Mouse (Mus musculus): ENCODE data around the gene Fam155a. TPM values are rescaled to one million over a fixed set of nuclear protein-coding genes. Genes with fewer than 3 reads are reported as not detected.

The Fam155a gene
- polyA plus RNA-seq, 1 experiment from 2014 or later = 30.3 TPM

GRCm38 (mm10) chr8:9335285-9335932 is 435.6 kb downstream of the Fam155a start:
- Histone ChIP-seq H3K9me3 (ENCODE audit: control insufficient read depth, low read length) (no peaks in the 10 kb centered on the region), H3K4me1 (ENCODE audit: control insufficient read depth, insufficient read depth, low read depth, low read length) (peaks cover 13% of the 10 kb centered on the region), H3K9ac (ENCODE audit: low read depth, low read length) (no peak overlapping the region), H3K4me3 (ENCODE audit: low read length) (no peak overlapping the region), H3K4me2 (ENCODE audit: low read length) (no peak overlapping the region), H3K27me3 (replicated peaks; ENCODE audit: control insufficient read depth, insufficient read depth, low read length) (no peaks in the 10 kb centered on the region), H3K36me3 (ENCODE audit: control insufficient read depth, insufficient read depth, low read length) (no peaks in the 10 kb centered on the region), H3K27ac (ENCODE audit: low read depth, low read length) (no peak overlapping the region)
- 55% methylated on average over 10 of the region's 10 CpGs for WGBS
- ATAC-seq = no peak

- peaks cover 13% of the 10 kb centered on the region for H3K4me1 ChIP-seq (ENCODE audit: control insufficient read depth, insufficient read depth, low read depth, low read length)
- no peak overlapping the region for H3K27ac ChIP-seq (ENCODE audit: low read depth, low read length)
- 84% methylated on average over 2 of the region's 2 CpGs for WGBS
- H3K36me3 ChIP-seq (ENCODE audit: control insufficient read depth, insufficient read depth, low read length) = no peaks in the 10 kb centered on the region
- no peak overlapping the region for H3K4me3 ChIP-seq (ENCODE audit: low read length)
- no peaks in the 10 kb centered on the region for H3K27me3 ChIP-seq (replicated peaks; ENCODE audit: control insufficient read depth, insufficient read depth, low read length)
- H3K9ac ChIP-seq (ENCODE audit: low read depth, low read length) = no peak overlapping the region
- H3K4me2 ChIP-seq (ENCODE audit: low read length) = no peak overlapping the region
- ATAC-seq = no peak
- no peaks in the 10 kb centered on the region for H3K9me3 ChIP-seq (ENCODE audit: control insufficient read depth, low read length)
Measured at GRCm38 (mm10) chr8:9332766-9333165, 438.2 kb downstream of the Fam155a start.

DNA sequence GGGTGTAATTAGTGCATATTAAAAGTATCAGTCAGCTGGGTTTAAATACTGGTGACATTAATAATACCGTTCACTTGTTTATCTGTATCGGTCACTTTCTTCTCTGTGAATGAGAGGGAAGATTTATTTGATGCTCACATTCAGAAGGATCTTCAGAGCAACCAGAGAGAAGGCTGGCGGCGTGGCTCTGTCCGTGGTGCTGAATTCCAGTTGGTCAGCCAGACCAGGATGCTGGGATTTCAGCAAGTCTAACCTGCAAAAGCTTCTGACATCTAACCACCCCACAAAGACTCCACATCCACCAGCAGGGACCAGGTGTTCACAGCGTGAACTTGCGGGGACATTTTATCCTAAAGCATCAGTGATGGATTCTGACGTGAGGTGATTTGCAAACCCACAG is 461.5 kb downstream of the Fam155a start:
- Histone ChIP-seq H3K4me1 (ENCODE audit: control insufficient read depth, insufficient read depth, low read depth, low read length) (no peaks in the 10 kb centered on the region; the same call in 1 of the 2 replicates), H3K9ac (ENCODE audit: low read depth, low read length) (no peak overlapping the region), H3K27me3 (replicated peaks; ENCODE audit: control insufficient read depth, insufficient read depth, low read length) (no peaks in the 10 kb centered on the region), H3K9me3 (ENCODE audit: control insufficient read depth, low read length) (no peaks in the 10 kb centered on the region), H3K4me3 (ENCODE audit: low read length) (no peak overlapping the region), H3K27ac (ENCODE audit: low read depth, low read length) (no peak overlapping the region), H3K36me3 (ENCODE audit: control insufficient read depth, insufficient read depth, low read length) (no peaks in the 10 kb centered on the region), H3K4me2 (ENCODE audit: low read length) (no peak overlapping the region)
- ATAC-seq = no peak
- WGBS = 32% methylated on average over 8 of the region's 8 CpGs

DNA sequence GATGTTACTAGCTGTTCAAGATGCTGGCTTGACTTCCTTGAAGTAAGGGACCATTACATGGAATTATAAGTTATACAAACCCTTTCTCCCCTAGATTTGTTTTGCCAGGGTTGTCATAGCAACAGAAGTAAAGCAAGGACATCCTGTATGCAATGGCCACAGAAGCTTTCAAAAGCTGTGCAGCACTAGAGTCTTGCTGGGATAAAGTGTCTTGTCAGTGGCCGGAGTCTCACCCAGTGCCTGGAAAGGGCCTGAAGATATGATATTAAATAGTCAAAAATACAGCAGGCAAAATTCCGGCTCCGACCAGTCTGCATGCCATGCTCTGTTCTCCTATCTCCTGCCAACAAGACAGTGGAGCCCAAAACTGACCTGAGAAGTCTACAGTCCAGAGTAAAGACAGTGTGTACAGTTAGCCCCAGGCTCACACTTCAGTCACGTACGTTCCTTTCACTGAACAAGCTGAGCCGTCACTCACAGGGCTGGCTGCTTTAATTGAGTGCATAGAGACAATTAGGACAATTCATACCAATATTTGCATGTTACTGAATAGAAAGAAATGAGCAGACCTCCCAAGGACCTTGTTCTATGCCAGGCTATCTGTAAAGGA is 467.3 kb downstream of the Fam155a start:
- no peak overlapping the region for H3K9ac ChIP-seq (ENCODE audit: low read depth, low read length)
- H3K36me3 ChIP-seq (ENCODE audit: control insufficient read depth, insufficient read depth, low read length) = no peaks in the 10 kb centered on the region
- H3K4me2 ChIP-seq (ENCODE audit: low read length) = no peak overlapping the region
- H3K4me1 ChIP-seq (ENCODE audit: control insufficient read depth, insufficient read depth, low read depth, low read length) = no peaks in the 10 kb centered on the region; the same call in 1 of the 2 replicates
- no peaks in the 10 kb centered on the region for H3K27me3 ChIP-seq (replicated peaks; ENCODE audit: control insufficient read depth, insufficient read depth, low read length)
- H3K4me3 ChIP-seq (ENCODE audit: low read length) = no peak overlapping the region
- no peak overlapping the region; the same call in 1 of the 2 replicates for H3K27ac ChIP-seq (ENCODE audit: low read depth, low read length)
- WGBS = 56% methylated on average over 6 of the region's 6 CpGs
- no peaks in the 10 kb centered on the region for H3K9me3 ChIP-seq (ENCODE audit: control insufficient read depth, low read length)
- ATAC-seq = no peak

- WGBS = 76% methylated on average over 2 of the region's 2 CpGs
- Histone ChIP-seq H3K36me3 (ENCODE audit: control insufficient read depth, insufficient read depth, low read length) (no peaks in the 10 kb centered on the region), H3K4me1 (ENCODE audit: control insufficient read depth, insufficient read depth, low read depth, low read length) (no peaks in the 10 kb centered on the region), H3K27me3 (replicated peaks; ENCODE audit: control insufficient read depth, insufficient read depth, low read length) (no peaks in the 10 kb centered on the region), H3K4me3 (ENCODE audit: low read length) (no peak overlapping the region), H3K9me3 (ENCODE audit: control insufficient read depth, low read length) (no peaks in the 10 kb centered on the region), H3K4me2 (ENCODE audit: low read length) (no peak overlapping the region), H3K27ac (ENCODE audit: low read depth, low read length) (no peak overlapping the region), H3K9ac (ENCODE audit: low read depth, low read length) (no peak overlapping the region)
- ATAC-seq = no peak
Measured at GRCm38 (mm10) chr8:9295046-9295445, 475.9 kb downstream of the Fam155a start.

- 56% methylated on average over 2 of the region's 2 CpGs for WGBS
Measured at GRCm38 (mm10) chr8:9292532-9292931, 478.4 kb downstream of the Fam155a start.

DNA sequence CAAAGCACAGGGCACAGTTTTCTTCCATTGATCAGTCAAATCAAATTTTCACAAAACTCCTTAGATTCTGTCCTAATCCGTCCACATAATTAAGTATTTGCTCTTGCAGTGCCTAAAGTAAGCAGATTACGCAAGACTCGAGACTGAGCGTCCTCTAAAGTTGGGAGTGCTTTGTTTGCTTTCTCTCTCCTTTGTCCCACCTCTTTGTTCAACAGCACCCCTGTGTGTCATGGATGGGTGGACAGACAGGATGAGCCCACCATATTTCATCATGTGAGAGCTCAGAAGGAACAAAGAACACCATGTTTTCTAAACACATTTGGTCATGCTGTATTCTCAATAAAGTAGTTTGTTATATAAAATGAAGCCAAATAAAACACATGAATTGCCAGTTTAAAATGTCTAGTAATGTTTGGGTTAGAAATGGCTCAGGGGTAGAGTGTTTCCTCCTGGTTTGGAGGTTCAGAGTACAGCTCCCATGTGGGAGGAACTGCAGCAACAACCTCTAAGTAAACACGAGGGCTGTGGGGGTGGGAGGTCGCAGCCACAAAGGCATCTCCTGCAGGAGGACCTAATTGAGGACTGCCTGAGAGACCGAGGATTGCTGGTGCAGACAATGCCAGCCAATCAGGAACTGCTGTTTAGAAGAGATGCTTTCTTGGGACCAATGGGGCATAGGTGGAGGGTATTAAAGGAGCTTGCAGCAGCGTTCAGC is 482.8 kb downstream of the Fam155a start:
- no peak overlapping the region for H3K4me3 ChIP-seq (ENCODE audit: low read length)
- H3K9me3 ChIP-seq (ENCODE audit: control insufficient read depth, low read length) = no peaks in the 10 kb centered on the region
- no peak overlapping the region for H3K4me2 ChIP-seq (ENCODE audit: low read length)
- H3K4me1 ChIP-seq (ENCODE audit: control insufficient read depth, insufficient read depth, low read depth, low read length) = peaks cover 3% of the 10 kb centered on the region; the same call in 1 of the 2 replicates
- H3K27me3 ChIP-seq (replicated peaks; ENCODE audit: control insufficient read depth, insufficient read depth, low read length) = no peaks in the 10 kb centered on the region
- H3K27ac ChIP-seq (ENCODE audit: low read depth, low read length) = no peak overlapping the region
- H3K36me3 ChIP-seq (ENCODE audit: control insufficient read depth, insufficient read depth, low read length) = no peaks in the 10 kb centered on the region
- WGBS = 25% methylated on average over 8 of the region's 8 CpGs
- H3K9ac ChIP-seq (ENCODE audit: low read depth, low read length) = no peak overlapping the region
- no peak for ATAC-seq

More at GRCm38 (mm10) chr8:9292532-9292931, 478.4 kb downstream of the Fam155a start:
- Histone ChIP-seq H3K4me3 (ENCODE audit: low read length) (no peak overlapping the region), H3K4me2 (ENCODE audit: low read length) (no peak overlapping the region), H3K36me3 (ENCODE audit: control insufficient read depth, insufficient read depth, low read length) (no peaks in the 10 kb centered on the region), H3K27ac (ENCODE audit: low read depth, low read length) (no peak overlapping the region), H3K4me1 (ENCODE audit: control insufficient read depth, insufficient read depth, low read depth, low read length) (no peaks in the 10 kb centered on the region), H3K27me3 (replicated peaks; ENCODE audit: control insufficient read depth, insufficient read depth, low read length) (no peaks in the 10 kb centered on the region), H3K9ac (ENCODE audit: low read depth, low read length) (no peak overlapping the region), H3K9me3 (ENCODE audit: control insufficient read depth, low read length) (no peaks in the 10 kb centered on the region)
- no peak for ATAC-seq

GRCm38 (mm10) chr8:9274117-9274516 is 496.8 kb downstream of the Fam155a start:
- Histone ChIP-seq H3K27me3 (replicated peaks; ENCODE audit: control insufficient read depth, insufficient read depth, low read length) (no peaks in the 10 kb centered on the region), H3K4me1 (ENCODE audit: control insufficient read depth, insufficient read depth, low read depth, low read length) (no peaks in the 10 kb centered on the region), H3K36me3 (ENCODE audit: control insufficient read depth, insufficient read depth, low read length) (no peaks in the 10 kb centered on the region), H3K27ac (ENCODE audit: low read depth, low read length) (no peak overlapping the region), H3K9ac (ENCODE audit: low read depth, low read length) (no peak overlapping the region), H3K4me2 (ENCODE audit: low read length) (no peak overlapping the region), H3K4me3 (ENCODE audit: low read length) (no peak overlapping the region), H3K9me3 (ENCODE audit: control insufficient read depth, low read length) (no peaks in the 10 kb centered on the region)
- no peak for ATAC-seq
- 69% methylated on average over 8 of the region's 8 CpGs for WGBS

GRCm38 (mm10) chr8:9264378-9264777 is 506.6 kb downstream of the Fam155a start:
- no peaks in the 10 kb centered on the region for H3K9me3 ChIP-seq (ENCODE audit: control insufficient read depth, low read length)
- no peak overlapping the region for H3K4me2 ChIP-seq (ENCODE audit: low read length)
- H3K4me1 ChIP-seq (ENCODE audit: control insufficient read depth, insufficient read depth, low read depth, low read length) = no peaks in the 10 kb centered on the region
- H3K27me3 ChIP-seq (replicated peaks; ENCODE audit: control insufficient read depth, insufficient read depth, low read length) = no peaks in the 10 kb centered on the region
- H3K9ac ChIP-seq (ENCODE audit: low read depth, low read length) = no peak overlapping the region
- 90% methylated on average over 8 of the region's 8 CpGs for WGBS
- no peaks in the 10 kb centered on the region for H3K36me3 ChIP-seq (ENCODE audit: control insufficient read depth, insufficient read depth, low read length)
- no peak overlapping the region for H3K27ac ChIP-seq (ENCODE audit: low read depth, low read length)
- no peak for ATAC-seq
- no peak overlapping the region for H3K4me3 ChIP-seq (ENCODE audit: low read length)
